Mouse (Mus musculus): ENCODE measurements around the gene Bpi.

Bpi gene

GRCm38 (mm10) chr2:158243129-158243870 is 14.6 kb upstream of the Bpi start:
- peak; percentile 36 to 63 for DNase-seq

GRCm38 (mm10) chr2:158245072-158245817 is 12.6 kb upstream of the Bpi start:
- DNase-seq = no peak

GRCm38 (mm10) chr2:158247852-158248251 is 10.0 kb upstream of the Bpi start:
- DNase-seq = no peak

DNA sequence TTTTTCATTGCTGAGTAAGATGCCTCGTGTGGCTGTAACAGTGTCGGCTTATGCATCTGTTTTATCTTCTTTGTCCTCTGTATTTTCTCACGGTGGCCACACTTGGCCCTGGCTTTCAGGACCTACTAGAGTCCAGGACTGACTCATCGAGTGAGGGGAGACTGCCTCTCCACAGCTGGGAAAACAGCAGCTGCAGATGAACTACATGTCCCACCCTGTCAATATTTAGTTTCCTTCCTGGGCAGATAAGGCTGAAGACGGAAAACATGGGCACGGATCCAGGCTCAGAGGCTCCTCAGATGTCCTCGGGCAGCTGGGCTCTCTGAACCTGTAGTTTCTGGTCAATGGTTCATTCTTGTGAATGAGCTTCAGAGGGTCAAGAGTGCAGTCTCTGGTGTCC is 9.6 kb upstream of the Bpi start:
- DNase-seq = no peak

GRCm38 (mm10) chr2:158250558-158250957 is 7.3 kb upstream of the Bpi start:
- DNase-seq = no peak

DNA sequence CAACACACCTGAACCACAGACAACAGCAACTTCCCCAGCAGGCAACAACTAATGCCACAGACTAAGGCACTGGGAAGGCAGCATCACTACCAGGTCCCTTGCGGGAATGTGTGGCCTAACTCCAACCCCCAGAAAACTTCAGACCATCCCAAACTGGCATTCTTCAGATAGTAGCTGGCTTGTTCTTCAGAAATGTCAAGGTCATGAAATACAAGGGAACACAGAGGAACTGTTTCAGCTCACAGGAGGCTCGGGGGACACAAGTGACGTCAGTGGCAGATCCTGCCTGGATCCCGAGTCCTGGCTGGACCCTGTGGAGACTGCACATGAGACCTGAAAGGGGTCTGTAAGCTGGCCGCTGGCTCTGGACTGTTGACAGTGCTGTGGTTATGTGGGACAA is 4.1 kb upstream of the Bpi start:
- DNase-seq = no peak

- DNase-seq = no peak
Observed at GRCm38 (mm10) chr2:158256894-158257293, 1.0 kb upstream of the Bpi start.

GRCm38 (mm10) chr2:158258781-158259180 is 887 bp downstream of the Bpi start:
- peak; percentile 76 to 81 for DNase-seq

GRCm38 (mm10) chr2:158259498-158259897 is 1.6 kb downstream of the Bpi start:
- DNase-seq = no peak

- no peak for DNase-seq
Observed at GRCm38 (mm10) chr2:158264877-158265276, 7.0 kb downstream of the Bpi start.

DNA sequence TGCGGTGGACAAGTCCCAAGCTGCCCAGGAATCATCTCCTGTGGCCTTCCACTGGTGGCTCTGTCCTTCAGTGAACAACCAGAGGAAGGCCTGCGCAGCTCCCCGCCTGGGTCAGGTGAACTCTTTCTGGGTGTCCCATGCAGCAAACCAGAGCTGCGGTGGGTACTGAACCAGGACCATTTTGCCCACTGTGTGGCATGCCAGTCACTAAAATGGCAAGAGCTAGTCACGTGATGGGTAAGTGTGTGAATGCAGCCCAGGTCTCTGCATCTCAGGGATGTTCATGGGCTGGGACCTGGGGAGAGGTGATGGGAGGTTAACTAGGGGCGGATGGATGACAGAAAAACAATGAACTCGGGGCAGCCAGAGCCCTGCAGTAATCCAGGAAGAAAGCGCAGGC is 12.1 kb downstream of the Bpi start:
- DNase-seq = no peak

DNA sequence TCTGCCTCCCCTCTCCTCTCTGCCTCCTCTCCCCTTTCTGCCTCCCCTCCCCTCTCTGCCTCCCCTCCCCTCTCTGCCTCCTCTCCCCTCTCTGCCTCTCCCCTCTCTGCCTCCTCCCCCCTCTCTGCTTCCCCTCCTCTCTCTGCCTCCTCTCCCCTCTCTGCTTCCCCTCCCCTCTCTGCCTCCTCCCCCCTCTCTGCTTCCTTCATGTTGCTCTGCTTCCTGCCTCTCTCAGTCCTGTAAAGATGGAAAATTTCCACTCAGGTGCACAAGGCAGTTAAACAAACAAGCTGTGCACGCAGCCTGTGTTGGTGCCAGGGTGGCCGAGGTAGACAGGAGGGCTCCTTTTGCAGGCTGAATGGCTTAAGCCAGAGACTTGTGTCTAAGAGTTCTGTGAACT is 15.8 kb downstream of the Bpi start:
- no peak for DNase-seq

GRCm38 (mm10) chr2:158275349-158275748 is 17.5 kb downstream of the Bpi start:
- DNase-seq = no peak

DNA sequence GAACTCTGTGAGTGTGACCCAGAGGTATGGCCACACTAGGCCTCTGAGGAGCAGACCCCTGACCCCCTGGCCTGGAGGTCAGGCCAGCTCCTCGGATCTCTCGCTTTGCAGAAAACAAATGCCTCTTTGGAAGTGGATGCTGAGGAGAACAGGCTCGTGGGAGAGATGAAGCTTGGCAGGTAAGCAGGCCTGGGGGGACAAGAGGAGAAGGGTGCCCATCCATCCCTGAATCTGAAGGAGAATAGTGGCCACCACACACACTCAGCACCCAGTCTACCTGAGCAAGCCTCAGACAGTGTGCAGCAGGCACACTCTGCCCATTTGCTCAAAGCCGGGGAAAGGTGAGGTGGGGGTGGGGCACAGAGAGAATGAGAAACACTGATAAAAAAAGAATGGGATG is 17.9 kb downstream of the Bpi start:
- no peak for DNase-seq

- DNase-seq = no peak
Observed at GRCm38 (mm10) chr2:158276451-158276850, 18.6 kb downstream of the Bpi start.

- DNase-seq = no peak
Observed at GRCm38 (mm10) chr2:158276878-158277277, 19.0 kb downstream of the Bpi start.

DNA sequence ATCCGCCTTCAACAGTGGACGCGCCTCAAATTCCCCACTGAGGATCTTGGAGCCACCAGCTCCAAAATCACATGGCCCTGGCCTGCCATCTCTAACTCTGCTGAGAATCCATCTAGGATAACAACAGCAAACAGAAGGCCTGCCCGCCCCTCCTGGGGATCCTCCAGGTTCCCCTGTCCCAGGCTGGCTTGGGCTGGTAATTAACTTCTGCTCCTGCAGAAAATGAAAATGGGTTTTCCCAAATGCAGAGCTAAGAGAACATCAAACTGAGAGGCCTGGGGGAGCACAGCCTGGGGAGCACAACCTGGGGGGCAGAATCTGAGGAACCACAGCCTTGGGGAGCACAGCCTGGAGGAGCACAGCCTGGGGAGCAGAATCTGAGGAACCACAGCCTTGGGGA is 21.8 kb downstream of the Bpi start:
- no peak for DNase-seq

GRCm38 (mm10) chr2:158281497-158282205 is 23.8 kb downstream of the Bpi start:
- no peak for DNase-seq

GRCm38 (mm10) chr2:158283136-158283535 is 25.2 kb downstream of the Bpi start:
- DNase-seq = peak in 1 of 2 experiments; percentile 31

DNA sequence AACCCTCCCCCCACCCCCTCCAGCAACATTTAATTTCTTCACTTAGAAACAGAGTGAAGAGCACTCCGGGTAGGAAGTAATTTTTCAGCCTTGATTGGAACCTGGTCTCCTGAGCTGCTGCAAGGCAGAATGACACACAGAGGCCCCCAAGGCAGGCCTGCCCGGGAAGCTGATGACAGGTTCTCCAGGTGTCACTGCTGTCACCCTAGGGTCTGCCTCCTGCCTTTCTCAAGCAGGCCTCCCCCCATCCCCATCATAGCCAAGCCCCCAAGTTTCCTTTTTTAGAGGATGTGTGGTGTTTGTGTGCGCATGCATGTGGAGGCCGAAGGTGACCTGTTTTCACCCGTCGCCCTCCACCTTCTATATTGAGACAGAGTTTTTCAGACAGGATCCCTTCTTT is 25.9 kb downstream of the Bpi start:
- DNase-seq = no peak

DNA sequence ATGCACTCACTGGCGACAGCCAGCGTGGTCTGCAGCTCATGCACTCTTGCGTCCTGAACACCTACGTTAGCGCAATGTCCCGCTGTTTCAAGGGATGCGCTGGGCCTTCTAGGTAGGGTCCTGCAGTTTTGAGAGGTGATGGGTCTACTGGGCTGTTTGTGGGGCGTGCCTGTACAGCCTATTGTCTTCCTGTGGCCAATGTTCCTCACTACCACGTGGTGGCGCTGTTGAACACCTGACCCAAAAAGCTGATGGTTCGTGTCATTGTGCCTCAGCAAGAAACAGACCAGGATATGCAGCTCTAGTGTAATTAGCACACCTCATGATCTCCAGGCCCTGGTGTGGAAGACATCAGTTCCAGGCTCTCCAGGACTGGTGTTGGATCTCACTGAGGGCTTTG is 26.7 kb downstream of the Bpi start:
- peak; percentile 48 to 61 for DNase-seq

- DNase-seq = no peak
Observed at GRCm38 (mm10) chr2:158285655-158286054, 27.8 kb downstream of the Bpi start.

DNA sequence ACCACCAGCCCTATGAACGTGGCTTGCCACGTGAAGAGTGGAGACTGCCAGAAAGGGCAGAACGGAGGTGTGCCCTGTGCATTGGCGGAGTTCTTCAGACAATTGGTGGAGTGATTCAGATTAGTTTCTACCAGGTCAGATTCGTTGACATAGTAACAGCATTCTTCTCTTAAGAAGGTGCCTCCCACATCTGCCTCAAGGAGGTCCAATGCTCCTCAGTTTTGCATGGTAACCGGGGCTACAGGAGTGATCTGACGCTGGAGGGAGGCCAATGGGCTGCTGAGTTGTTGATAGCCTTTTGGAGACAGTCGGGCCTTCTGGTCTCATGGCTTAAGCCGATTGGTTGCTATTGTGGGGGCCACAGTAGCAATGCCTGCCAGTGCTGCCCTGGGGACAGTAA is 37.8 kb downstream of the Bpi start:
- DNase-seq = no peak

DNA sequence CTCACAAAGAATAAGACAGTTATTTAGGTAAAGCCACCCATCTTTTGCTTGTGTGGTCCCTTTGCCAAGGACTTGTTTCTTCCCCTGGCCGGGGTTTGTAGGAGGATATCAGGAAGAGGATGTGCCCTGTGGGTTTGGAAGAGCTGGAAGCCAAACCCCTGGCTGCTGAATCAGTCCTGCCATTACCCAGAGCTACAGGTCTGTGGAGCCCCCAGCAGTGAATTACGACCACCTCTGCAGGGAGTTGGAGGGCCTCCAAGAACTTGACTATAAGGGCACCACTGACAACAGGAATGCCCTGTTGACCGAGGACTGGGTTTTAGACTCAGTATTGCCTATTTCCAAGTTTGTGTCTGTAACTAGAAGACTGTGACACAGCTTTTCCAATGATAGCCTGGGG is 41.3 kb downstream of the Bpi start:
- no peak for DNase-seq

Measured in cerebellum, adult 18-20 months (tissue).